Mouse (Mus musculus): ENCODE data around the gene Slc13a1. TPM values are rescaled to one million over a fixed set of nuclear protein-coding genes. Genes with fewer than 3 reads are reported as not detected.

Slc13a1 gene
- total and polyA plus RNA-seq, 3 experiments = 0.33 TPM; not detected in 2

DNA sequence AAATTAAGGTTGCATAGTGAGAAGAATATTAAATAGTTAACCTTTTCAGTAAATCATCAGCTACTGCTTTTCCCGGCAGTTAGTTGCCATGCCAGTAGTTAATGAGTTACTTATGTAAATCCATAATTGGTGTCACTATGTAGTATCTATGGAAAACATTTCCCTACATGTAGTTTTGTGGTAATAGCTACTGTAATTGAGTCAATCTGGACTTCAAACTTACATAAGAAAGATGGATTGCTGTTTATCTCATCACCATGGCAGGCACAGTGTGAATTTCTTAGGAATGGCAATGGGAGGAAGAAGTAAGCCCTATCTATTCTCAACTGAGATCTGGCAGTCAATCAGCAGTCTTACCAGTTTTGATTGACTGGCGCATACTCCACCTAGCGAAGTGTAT is 15.5 kb upstream of the Slc13a1 start:
- Histone ChIP-seq H3K4me1 (ENCODE audit: insufficient read depth, low read depth, low read length) (no peaks in the 10 kb centered on the region), H3K36me3 (replicated peaks) (no peaks in the 10 kb centered on the region), H3K27me3 (ENCODE audit: insufficient read depth, low read length) (no peaks in the 10 kb centered on the region), H3K9me3 (replicated peaks) (no peaks in the 10 kb centered on the region), H3K4me3 (ENCODE audit: low read depth, low read length) (no peak overlapping the region)
- TF ChIP-seq POLR2AphosphoS5 (IDR thresholded peaks at IDR 0.05; ENCODE audit: insufficient replicate concordance, low read depth, low read length) (no peak), TAL1 (conservative IDR thresholded peaks at IDR 0.05; ENCODE audit: low read depth, low read length) (no peak), CTCF (IDR thresholded peaks at IDR 0.05; ENCODE audit: low read depth, low read length) (no peak)
- ATAC-seq (ENCODE audit: extremely low read depth, insufficient number of reproducible peaks, low FRiP score, poor library complexity, severe bottlenecking) (no peak), DNase-seq (ENCODE audit: low spot score) (no peak)

GRCm38 (mm10) chr6:24175393-24175792 is 7.5 kb upstream of the Slc13a1 start:
- H3K9me3 ChIP-seq (replicated peaks) = no peaks in the 10 kb centered on the region
- no peaks in the 10 kb centered on the region for H3K4me1 ChIP-seq (ENCODE audit: insufficient read depth, low read depth, low read length)
- H3K4me3 ChIP-seq (ENCODE audit: low read depth, low read length) = no peak overlapping the region
- no peaks in the 10 kb centered on the region for H3K36me3 ChIP-seq (replicated peaks)
- TF ChIP-seq POLR2AphosphoS5 (IDR thresholded peaks at IDR 0.05; ENCODE audit: insufficient replicate concordance, low read depth, low read length) = no peak
- no peak for TF ChIP-seq GATA2 (IDR thresholded peaks at IDR 0.05; ENCODE audit: borderline replicate concordance, low read depth, low read length)
- no peak for TF ChIP-seq TAL1 (conservative IDR thresholded peaks at IDR 0.05; ENCODE audit: low read depth, low read length)
- no peak for TF ChIP-seq GATA1 (IDR thresholded peaks at IDR 0.05; ENCODE audit: borderline replicate concordance, low read length)
- TF ChIP-seq CTCF (IDR thresholded peaks at IDR 0.05; ENCODE audit: low read depth, low read length) = no peak
- DNase-seq (ENCODE audit: low spot score) = no peak
- ATAC-seq (ENCODE audit: extremely low read depth, insufficient number of reproducible peaks, low FRiP score, poor library complexity, severe bottlenecking) = no peak
- no peaks in the 10 kb centered on the region for H3K27me3 ChIP-seq (ENCODE audit: insufficient read depth, low read length)

GRCm38 (mm10) chr6:24173951-24174350 is 6.1 kb upstream of the Slc13a1 start:
- Histone ChIP-seq H3K27me3 (ENCODE audit: insufficient read depth, low read length) (no peaks in the 10 kb centered on the region), H3K4me3 (ENCODE audit: low read depth, low read length) (no peak overlapping the region), H3K9me3 (replicated peaks) (no peaks in the 10 kb centered on the region), H3K4me1 (ENCODE audit: insufficient read depth, low read depth, low read length) (no peaks in the 10 kb centered on the region), H3K36me3 (replicated peaks) (no peaks in the 10 kb centered on the region)
- DNase-seq (ENCODE audit: low spot score) (no peak), ATAC-seq (ENCODE audit: extremely low read depth, insufficient number of reproducible peaks, low FRiP score, poor library complexity, severe bottlenecking) (no peak)
- TF ChIP-seq GATA2 (IDR thresholded peaks at IDR 0.05; ENCODE audit: borderline replicate concordance, low read depth, low read length) (no peak), CTCF (IDR thresholded peaks at IDR 0.05; ENCODE audit: low read depth, low read length) (no peak), TAL1 (conservative IDR thresholded peaks at IDR 0.05; ENCODE audit: low read depth, low read length) (no peak), GATA1 (IDR thresholded peaks at IDR 0.05; ENCODE audit: borderline replicate concordance, low read length) (no peak), POLR2AphosphoS5 (IDR thresholded peaks at IDR 0.05; ENCODE audit: insufficient replicate concordance, low read depth, low read length) (no peak)

- Histone ChIP-seq H3K27me3 (ENCODE audit: insufficient read depth, low read length) (no peaks in the 10 kb centered on the region), H3K36me3 (replicated peaks) (no peaks in the 10 kb centered on the region), H3K4me1 (ENCODE audit: insufficient read depth, low read depth, low read length) (no peaks in the 10 kb centered on the region), H3K4me3 (ENCODE audit: low read depth, low read length) (no peak overlapping the region), H3K9me3 (replicated peaks) (no peaks in the 10 kb centered on the region)
- TF ChIP-seq POLR2AphosphoS5 (IDR thresholded peaks at IDR 0.05; ENCODE audit: insufficient replicate concordance, low read depth, low read length) (no peak), GATA2 (IDR thresholded peaks at IDR 0.05; ENCODE audit: borderline replicate concordance, low read depth, low read length) (no peak), CTCF (IDR thresholded peaks at IDR 0.05; ENCODE audit: low read depth, low read length) (no peak), GATA1 (IDR thresholded peaks at IDR 0.05; ENCODE audit: borderline replicate concordance, low read length) (no peak), TAL1 (conservative IDR thresholded peaks at IDR 0.05; ENCODE audit: low read depth, low read length) (no peak)
- ATAC-seq (ENCODE audit: extremely low read depth, insufficient number of reproducible peaks, low FRiP score, poor library complexity, severe bottlenecking) (no peak), DNase-seq (ENCODE audit: low spot score) (no peak)
These were observed 4.8 kb upstream of the Slc13a1 start for GRCm38 (mm10) chr6:24172736-24173135.

DNA sequence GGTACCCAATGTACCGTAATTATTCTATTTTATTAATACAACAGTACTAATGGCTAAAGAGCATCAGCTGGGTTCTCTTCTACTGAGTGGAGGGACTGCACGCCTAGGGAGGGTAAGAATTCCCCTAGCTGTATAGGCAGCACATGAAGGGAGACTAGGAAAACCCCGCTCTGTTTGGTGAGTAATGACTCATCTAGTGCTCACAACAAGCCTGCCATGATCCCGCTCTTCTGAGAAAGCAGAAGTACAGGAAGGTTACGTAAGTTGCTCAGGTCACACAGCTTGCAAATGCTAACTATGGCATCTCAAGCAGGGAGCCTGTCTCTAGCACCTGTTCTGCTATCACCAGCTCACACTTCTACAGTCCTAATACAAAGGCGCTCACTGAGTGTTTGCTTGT is 1.1 kb downstream of the Slc13a1 start:
- no peaks in the 10 kb centered on the region for H3K36me3 ChIP-seq (replicated peaks)
- H3K4me1 ChIP-seq (ENCODE audit: insufficient read depth, low read depth, low read length) = no peaks in the 10 kb centered on the region
- no peaks in the 10 kb centered on the region for H3K9me3 ChIP-seq (replicated peaks)
- TF ChIP-seq POLR2AphosphoS5 (IDR thresholded peaks at IDR 0.05; ENCODE audit: insufficient replicate concordance, low read depth, low read length) = no peak
- no peak for TF ChIP-seq GATA1 (IDR thresholded peaks at IDR 0.05; ENCODE audit: borderline replicate concordance, low read length)
- TF ChIP-seq TAL1 (conservative IDR thresholded peaks at IDR 0.05; ENCODE audit: low read depth, low read length) = no peak
- no peak for TF ChIP-seq CTCF (IDR thresholded peaks at IDR 0.05; ENCODE audit: low read depth, low read length)
- TF ChIP-seq GATA2 (IDR thresholded peaks at IDR 0.05; ENCODE audit: borderline replicate concordance, low read depth, low read length) = no peak
- DNase-seq (ENCODE audit: low spot score) (no peak), ATAC-seq (ENCODE audit: extremely low read depth, insufficient number of reproducible peaks, low FRiP score, poor library complexity, severe bottlenecking) (no peak)
- H3K4me3 ChIP-seq (ENCODE audit: low read depth, low read length) = no peak overlapping the region
- no peaks in the 10 kb centered on the region for H3K27me3 ChIP-seq (ENCODE audit: insufficient read depth, low read length)

DNA sequence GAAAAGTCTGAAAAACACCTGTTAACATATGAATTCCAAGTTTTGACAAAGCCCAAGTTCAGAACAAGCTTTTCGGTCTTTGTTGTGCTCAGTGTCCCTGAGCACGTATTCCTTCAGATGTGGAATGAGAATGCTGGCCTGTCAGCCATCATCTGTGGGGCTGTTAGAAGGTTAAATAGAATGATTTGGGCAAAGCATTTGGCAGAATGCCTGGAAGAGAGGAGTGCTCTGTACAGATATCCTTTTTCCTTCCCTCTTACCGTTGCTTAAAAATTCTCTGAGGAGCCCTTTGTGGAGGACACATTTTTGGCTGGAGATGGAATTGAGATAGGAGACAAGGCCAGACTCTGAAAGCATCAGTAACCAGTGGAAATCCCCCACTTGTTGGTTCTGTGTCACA is 2.6 kb downstream of the Slc13a1 start:
- Histone ChIP-seq H3K36me3 (replicated peaks) (no peaks in the 10 kb centered on the region), H3K4me3 (ENCODE audit: low read depth, low read length) (no peak overlapping the region), H3K27me3 (ENCODE audit: insufficient read depth, low read length) (no peaks in the 10 kb centered on the region), H3K9me3 (replicated peaks) (no peaks in the 10 kb centered on the region), H3K4me1 (ENCODE audit: insufficient read depth, low read depth, low read length) (no peaks in the 10 kb centered on the region)
- no peak for DNase-seq (ENCODE audit: low spot score)
- ATAC-seq (ENCODE audit: extremely low read depth, insufficient number of reproducible peaks, low FRiP score, poor library complexity, severe bottlenecking) = no peak
- TF ChIP-seq POLR2AphosphoS5 (IDR thresholded peaks at IDR 0.05; ENCODE audit: insufficient replicate concordance, low read depth, low read length) (no peak), GATA2 (IDR thresholded peaks at IDR 0.05; ENCODE audit: borderline replicate concordance, low read depth, low read length) (no peak), CTCF (IDR thresholded peaks at IDR 0.05; ENCODE audit: low read depth, low read length) (no peak), GATA1 (IDR thresholded peaks at IDR 0.05; ENCODE audit: borderline replicate concordance, low read length) (no peak), TAL1 (conservative IDR thresholded peaks at IDR 0.05; ENCODE audit: low read depth, low read length) (no peak)

DNA sequence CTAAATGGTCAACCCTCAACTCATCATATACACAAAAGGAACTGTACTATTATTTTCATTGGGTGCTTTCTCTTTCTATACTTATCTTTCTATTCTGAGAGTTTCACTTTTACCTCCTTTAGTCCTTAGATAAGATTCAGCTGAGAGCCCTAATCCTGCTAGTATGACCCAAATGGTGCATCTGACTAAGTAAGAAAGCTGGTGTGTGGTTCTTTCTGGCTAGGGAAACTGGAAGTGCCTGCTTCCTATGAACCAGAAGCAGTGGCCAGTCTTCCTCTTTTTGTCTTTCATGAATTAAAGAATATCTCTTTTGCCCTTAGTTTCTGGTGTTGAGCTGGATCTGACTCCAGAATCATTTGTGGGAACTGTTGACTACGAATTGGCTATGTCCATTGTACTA is 8.1 kb downstream of the Slc13a1 start:
- Histone ChIP-seq H3K9me3 (replicated peaks) (no peaks in the 10 kb centered on the region), H3K27me3 (ENCODE audit: insufficient read depth, low read length) (no peaks in the 10 kb centered on the region), H3K4me3 (ENCODE audit: low read depth, low read length) (no peak overlapping the region), H3K4me1 (ENCODE audit: insufficient read depth, low read depth, low read length) (no peaks in the 10 kb centered on the region), H3K36me3 (replicated peaks) (no peaks in the 10 kb centered on the region)
- DNase-seq (ENCODE audit: low spot score) (no peak), ATAC-seq (ENCODE audit: extremely low read depth, insufficient number of reproducible peaks, low FRiP score, poor library complexity, severe bottlenecking) (no peak)
- no peak for TF ChIP-seq POLR2AphosphoS5 (IDR thresholded peaks at IDR 0.05; ENCODE audit: insufficient replicate concordance, low read depth, low read length)
- no peak for TF ChIP-seq GATA1 (IDR thresholded peaks at IDR 0.05; ENCODE audit: borderline replicate concordance, low read length)
- TF ChIP-seq CTCF (IDR thresholded peaks at IDR 0.05; ENCODE audit: low read depth, low read length) = no peak
- no peak for TF ChIP-seq TAL1 (conservative IDR thresholded peaks at IDR 0.05; ENCODE audit: low read depth, low read length)
- no peak for TF ChIP-seq GATA2 (IDR thresholded peaks at IDR 0.05; ENCODE audit: borderline replicate concordance, low read depth, low read length)

Measured in G1E (cell line).